Mouse (Mus musculus) ZHBTc4 (cell line): ENCODE measurements around the gene Il17re.

Experiments
- DNase-seq: peaks from one replicate; pipeline ENCODE4 v3.0.0-alpha.2; 2011; ENCODE audit warnings: low read depth, low spot score

The Il17re gene

DNA sequence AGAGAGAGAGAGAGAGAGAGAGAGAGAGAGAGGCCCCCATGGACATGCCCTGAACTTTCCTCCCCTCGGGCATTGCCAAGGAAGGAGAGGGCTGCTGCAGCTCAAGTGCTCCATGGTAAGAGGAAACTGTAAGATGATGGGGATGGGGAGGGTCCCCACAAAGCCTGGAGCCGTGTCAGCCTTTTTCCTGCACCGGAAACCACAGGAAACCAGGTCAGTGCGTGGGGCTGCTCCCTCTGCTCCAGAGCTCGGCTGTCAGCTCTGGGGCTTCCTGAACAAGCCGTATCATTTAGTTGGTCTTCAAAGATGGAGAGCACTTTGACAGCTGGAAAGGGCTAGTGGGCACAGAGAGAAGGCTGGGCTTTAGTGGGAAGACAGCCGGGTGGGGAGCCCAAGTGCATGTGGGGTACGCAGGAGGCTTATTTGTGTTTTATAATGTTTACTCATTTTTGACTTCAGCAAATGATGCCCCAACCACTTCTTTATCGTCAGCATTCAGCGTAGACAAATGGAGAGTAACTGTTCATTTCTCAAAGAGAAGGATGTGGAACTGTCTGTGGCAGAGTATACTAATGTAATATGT is at the start of gene Il17re:
TSS of gene Il17re (plus strand) at position 533 of the 583 bp plus-strand sequence.
- DNase-seq = no peak

DNA sequence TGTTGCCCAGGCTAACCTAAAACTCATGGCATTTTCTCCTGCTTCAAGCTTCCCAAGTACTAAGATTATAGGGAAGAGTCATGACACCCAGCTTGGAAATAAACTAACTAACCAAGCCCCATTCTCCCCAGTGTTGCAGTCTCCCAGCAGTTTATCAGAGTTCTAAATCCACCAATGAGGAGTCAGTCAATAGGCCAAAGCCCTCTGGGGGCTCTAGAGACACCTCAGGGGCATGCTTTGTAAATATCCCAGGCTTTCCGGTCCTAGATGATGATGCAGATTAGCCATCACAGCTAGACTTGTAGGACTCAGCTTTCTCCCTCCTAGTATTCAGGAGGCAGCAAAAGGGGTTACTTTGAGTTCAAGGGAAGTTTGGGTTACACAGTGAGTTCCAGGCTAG is 48.3 kb upstream of the Il17re start:
- DNase-seq = no peak

DNA sequence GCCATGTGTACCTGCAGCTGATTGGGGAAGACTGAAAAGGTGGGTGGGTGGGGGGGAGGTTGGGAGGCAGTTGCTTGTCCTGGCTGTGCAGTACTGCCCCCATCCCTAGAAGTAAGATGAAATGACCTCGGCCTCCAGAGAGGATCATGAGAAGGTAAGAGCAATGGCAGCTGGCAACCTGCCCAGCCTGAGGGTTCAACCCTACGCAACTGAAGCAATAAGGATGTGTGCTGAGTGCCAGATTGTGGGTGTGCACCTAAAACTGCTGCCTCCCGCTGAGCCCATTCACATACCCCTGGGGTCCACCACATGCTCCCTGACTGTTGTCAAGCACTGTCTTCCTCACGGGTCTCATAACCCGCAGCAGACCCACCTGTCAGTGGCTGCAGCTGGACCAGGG is 41.9 kb upstream of the Il17re start:
- no peak for DNase-seq

DNA sequence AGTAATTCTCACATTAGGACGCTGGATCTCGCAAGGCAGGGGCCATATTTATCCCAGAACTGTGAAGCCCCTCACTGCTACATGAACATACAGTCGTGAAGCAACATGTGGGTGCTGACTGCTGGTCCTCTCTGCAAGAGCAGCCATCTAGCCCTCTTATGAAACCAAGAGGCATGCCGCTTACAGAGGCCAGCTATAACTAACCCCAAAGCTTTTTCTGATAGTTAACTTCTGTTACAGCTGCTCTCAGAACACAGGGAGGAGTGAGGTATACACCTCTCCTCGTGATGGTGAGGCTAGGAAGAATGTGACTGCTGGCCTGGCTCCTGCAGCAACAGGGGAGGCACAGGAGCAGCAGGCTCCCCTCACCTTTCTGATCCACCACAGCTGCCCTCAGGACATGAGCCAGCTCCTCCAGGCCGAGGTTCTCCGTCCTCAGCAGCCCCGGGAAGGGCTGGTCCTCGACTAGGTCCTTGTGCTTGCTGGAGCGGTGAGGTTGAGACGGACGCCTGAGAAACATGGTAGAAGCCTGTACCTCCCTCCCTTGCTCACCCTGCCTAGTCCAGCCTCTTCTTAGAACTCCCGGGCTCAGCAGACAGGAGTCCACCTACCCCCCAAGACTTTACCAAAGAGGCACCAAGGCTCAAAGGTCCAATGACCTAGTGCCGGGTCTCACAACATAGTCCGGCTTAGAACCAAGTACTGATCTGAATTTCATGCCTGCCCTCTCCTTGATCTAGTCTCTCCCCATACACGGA is 39.7 kb upstream of the Il17re start:
- DNase-seq = no peak

DNA sequence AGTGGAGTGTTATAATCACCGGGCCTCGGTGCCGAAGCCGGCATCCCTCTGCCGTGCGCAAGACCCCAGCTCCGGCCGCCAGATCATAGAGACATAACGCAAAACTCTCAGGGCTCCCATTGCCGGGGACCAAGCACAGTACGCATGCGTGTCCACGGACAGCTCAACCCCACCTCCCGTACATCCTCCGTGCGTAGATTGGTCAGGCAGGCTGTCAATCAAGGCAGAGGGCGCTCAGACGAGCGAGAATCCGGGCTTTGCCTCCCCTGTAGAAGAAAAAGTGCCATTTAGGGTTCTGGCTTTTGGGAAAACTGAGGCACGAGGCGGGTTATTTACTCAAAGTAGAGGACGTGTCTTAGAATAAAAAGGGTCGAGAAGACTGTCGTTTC is 39.1 kb upstream of the Il17re start, which contains the start of gene Rpusd3:
TSS of gene Rpusd3 (minus strand) at position 142 of the 389 bp plus-strand sequence.
- DNase-seq = peak; percentile 98

DNA sequence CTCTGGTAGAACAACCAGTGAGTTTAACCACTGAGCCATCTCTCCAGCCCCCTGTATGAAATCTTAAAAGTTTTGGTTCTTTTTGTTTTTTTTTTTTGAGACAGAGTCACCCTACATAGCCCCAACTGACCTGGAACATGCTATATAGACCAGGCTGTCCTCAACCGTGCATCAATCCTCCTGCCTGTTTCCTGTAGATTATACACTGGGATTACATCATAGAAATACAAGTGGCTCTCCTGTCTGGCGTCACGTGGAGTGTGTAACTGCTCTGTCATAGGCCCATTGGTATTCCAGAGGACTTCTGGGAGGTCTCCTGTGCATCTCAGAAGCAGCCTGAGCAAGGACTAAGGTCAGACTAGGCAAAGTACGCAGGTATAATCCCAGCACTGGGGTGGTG is 35.3 kb upstream of the Il17re start:
- no peak for DNase-seq

DNA sequence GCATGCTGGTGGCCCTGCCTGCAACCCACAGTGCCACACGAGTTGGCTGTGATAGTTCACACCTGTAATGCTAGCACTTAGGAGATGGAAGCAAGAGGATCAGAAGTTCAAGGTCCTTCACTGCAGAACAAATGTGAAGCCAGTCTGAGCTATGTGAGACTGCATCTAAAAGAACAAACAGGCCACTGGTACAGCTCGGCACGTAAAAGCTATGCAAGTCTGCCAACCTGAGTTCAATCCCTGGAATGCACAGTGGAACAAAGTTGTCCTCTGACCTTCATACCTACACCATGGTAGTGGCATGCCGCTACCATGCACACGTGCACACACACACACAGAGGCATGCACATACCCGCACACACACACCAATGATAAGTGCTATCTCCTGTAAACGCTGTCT is 34.1 kb upstream of the Il17re start:
- no peak for DNase-seq

DNA sequence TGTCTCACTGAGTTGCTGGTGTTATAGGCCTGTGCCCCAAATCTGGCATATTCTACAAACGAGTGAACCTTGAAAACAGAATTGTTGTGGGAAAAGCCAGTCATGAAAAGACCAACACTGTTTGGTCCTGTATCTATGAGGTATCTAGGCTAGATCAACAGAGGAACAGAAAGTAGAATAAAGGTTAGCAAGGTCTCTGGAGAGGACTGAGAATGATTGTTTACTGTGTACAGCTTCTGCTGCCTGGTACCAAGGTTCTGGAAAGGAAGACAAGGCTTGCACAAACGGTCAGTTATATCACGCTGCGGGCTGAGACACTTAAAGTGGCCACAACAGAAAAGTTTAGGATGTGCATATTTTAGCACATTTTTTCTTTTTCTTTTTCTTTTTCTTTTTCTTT is 31.6 kb upstream of the Il17re start:
- DNase-seq = no peak

DNA sequence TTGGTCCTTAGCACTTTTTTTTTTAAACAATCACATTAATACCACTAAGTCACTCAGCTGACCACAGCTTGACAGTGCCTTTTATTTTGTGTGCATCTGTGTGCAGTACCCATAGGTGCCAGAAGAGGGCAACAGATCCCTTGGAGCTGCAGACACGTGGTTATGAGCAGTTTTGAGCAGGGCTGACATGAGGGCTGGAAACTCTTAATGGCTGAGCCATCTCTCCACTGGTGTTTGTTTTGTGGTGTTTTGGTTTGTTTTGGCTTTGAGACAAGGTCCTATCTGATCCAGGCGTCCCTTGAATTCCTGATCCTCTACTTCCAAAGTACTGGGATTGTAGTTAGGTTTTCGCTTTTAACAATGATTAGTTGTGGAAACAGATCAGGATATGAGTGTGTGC is 30.9 kb upstream of the Il17re start:
- peak; percentile 90 for DNase-seq

DNA sequence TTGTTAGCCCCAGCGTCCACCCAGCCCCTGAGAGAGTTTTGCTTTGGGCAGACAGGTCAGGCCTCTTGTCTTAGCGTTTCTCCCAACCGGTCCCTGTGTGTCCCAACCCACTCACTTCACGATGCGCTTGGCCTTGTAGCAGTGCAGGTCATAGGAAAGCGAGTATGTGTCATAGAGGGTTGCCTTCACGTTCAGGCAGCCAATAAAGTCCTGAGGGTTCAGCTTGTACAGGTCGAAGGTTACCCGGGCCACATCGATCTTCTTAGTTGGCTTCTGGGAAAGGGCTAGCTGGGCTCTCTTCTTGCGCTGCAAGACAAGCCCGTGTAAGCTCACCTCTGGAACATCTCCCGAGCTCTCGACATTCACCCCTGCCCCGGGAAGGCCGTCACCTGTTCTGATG is 30.3 kb upstream of the Il17re start:
- DNase-seq = no peak

DNA sequence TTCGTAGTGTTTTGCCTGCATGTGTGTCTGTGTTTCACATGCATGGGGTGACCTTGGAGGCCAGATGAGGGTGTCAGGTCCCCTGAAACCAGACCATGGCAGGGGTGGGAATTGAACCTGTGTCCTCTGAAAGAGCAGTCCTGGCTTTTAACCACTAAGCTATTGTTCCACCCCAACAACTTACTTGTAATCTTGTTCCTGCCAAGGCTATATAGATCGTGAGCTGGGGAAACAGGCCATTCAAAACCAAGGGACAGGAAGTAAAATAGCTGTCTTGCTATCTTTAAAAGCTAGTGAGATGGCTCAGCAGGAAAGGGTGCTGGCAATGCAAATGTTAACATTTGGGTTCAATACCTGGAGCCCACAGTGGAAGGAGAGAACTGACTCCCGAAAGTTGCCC is 28.3 kb upstream of the Il17re start:
- DNase-seq = no peak

DNA sequence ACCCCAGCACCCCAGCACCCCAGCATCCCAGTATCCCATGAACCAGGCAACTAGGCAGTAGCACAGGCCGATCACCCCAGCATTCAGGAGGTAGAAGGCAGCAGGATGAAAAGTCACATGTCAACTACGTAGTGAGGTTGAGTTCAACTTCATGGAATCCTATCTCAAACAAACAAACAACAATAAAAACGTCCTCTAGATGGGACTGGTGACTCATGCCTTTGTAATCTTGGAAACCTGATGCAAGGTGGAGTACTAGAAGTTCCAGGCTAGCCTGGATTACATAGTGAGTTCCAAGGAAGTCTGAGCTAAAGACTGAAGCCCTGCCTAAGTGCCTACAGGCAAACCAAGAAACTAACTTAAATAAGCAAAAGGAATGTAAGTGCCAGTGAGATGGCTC is 27.4 kb upstream of the Il17re start:
- DNase-seq = no peak

DNA sequence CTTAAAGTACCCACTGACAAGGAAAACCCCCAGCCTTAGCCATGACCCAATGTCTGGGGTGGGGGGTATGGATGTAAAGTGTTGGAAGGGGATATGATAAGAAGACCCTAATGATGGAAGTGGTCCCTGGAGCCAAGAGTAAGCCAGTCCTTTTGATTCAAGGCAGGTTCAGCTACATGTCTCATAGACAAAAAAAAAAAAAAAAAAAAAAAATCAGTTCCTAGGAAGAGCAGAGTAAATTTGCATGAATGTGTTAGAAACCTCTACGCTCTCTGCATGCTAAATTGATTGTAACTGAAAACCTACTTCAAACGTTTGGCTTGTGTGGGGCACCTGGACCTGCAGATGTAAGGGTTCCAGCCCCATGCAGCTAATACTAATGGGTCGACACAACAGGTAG is 26.5 kb upstream of the Il17re start:
- DNase-seq = no peak

DNA sequence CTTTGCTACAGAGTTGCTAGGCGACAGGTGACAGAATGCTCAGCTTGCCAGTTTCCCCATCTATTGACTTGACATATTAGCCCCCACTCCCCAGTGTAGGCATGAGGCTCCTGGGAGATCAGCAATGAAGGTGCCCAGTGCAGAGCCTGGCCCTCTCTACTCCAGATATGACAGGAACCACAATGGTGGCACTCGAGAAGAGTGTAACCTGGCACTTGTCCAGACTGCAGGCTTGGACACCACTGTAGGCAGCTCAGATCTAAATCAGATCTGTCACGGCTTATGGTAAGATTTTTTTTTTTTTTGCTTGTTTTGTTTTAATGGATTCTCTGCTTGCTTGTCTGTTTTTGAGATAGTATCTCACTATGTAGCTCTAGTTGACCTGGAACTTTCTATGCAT is 24.6 kb upstream of the Il17re start:
- DNase-seq = no peak

DNA sequence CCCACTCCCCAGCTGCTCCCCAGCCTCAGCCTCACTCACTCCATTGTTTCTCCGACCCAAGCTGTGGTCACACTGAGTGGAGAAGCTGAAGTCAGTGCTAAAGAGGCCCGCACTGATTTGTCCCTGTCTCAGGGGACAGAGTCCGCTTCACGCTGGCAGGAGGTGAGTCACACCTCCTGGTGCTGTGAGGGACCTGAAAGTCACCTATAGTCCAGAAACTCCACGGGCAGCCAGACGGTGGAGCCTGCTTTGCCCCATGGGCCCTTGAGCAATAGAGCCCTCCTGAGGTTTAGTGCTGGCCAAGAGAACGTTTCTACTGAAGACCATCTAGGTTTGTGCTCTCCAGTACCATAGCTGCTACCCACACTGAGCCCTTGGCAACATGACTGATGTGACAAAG is 23.6 kb upstream of the Il17re start:
- no peak for DNase-seq

DNA sequence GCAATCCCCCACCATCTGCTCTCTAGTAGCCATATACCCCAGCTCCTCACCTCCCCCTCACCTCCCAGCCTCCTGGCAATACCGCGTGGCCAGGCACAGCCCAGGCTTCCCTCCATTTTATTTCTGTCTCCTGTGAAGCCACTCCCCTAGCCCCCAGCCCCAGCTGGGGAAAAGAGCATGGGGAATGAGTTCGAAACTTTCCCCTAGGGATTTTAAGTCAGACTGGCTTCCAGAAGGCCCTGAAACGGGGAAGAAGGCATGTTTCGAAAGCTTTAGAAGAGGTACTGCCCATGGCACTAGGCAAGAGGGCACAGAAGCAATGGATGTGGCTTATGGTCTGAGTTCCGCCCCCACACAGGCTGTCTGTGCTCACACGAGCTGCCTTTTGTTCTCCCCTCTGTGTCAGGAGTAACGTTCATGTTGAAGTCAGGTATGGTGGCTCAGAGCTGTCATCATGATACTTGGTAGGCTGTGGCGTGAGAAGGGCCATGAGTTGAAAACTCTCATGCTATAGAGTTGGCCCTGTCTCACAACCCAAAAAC is 22.5 kb upstream of the Il17re start, which contains the start of gene Cidec:
TSS of gene Cidec (minus strand) at position 97 of the 542 bp plus-strand sequence.
- DNase-seq = no peak

DNA sequence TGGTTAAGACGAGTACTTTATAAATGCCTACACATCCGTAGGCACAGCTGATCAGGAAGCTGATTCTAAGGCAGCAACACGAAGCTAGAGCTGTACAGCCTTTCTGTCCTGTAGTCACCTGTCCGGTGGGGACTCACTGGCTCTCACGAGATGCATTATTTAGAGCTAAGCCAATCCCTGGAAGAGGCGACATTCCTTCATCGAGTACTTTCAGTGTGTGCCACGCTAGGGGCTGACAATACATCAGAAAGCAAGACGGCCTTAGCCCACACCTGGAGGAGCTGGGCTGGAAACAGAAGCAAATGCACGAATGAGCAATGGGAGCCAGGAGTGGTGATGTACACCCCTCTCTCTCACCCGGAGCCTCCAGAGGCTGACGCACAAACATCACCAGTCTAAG is 21.1 kb upstream of the Il17re start:
- no peak for DNase-seq

DNA sequence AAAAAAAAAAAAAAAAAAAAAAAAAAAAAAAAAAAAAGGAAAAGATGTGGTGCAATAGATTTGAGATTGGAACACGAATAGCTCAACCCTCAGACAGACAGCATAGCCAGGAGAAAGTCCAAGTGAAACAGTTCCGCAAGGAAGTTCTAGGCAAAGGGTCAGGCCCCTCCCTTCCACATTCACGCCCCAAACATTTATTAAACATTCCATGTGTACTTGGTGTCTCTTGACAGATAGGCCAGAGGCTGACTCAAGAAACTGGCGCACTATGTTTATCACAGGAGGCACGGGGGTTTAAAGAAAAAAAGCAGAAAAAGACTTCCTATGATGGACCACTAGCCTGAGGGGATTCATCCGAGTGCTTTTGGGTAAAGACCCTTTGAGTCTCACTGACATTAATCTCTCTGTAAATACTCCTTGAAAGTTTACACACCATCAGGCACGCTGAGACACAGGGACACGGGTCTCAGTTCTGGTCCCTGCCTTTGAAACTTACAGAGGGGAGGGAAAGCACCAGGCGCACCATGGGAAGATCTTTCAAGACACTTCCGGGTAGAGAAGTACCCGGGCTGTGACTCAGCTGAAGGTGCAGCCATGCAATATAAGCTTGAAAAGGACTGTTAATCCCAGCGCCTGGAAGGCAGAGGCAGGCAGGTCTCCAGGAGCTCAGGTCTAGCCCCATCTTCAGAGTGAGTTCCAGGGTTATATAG is 19.4 kb upstream of the Il17re start:
- peak; percentile 47 for DNase-seq

DNA sequence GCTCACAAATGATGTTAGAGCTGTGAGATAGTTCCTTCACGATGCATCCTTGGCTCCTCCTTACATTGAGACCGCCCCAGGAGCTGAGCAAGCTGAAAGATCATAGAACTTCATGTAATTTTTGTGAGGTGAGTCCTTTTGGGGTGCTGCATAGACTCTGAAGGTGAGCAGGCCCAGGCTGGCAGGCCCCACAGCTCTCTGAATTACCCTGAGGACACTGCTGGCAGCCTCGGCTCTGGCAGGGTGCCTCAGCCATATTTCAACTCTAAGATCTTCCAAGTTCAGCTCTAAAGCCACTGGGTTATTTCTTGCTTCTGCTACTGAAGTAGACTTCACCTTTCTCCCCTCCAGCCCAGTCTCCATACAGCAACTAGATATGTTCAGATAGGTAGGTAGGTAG is 17.6 kb upstream of the Il17re start:
- DNase-seq = no peak

DNA sequence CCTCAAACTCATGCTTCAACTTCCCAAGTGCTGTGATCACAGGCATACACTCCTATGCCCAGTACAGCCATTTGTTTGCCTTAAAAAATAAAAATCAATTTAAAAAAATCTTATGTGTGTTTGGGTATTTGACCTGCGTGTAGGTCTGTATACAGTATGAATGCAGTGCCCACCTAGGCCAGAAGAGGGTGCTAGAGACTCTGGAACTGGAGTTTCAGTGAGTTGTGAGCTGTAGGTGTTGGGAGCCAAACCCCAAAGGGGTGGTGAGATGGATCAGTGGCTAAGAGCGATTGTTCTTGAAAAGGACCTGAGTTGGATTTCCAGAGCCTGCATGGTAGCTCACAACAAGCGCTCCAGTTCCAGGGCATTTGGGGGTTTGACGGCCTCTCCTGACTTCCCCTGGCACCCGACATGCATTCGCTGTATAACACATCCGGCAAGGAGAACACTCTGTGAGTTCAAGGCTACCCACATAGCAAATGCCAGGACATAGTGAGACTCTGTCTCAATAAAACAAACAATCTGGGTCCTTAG is 17.1 kb upstream of the Il17re start:
- peak; percentile 89 for DNase-seq

DNA sequence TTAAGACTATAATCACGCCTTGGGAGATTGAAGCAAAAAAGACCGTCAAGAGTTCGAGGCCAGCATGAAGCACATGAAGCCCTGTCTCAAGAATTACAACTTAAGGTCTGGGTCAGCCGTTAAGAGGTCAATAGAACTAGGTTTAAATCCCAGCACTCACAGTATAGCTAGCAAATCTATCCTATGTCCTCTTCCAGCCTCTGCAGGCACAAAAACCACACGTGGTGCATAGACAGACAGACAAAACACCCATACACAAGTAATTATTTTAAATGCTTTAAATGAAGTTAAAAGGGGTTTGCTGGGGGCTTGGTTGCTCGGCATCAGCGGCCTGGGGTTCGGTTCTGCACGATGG is 16.2 kb upstream of the Il17re start:
- no peak for DNase-seq

DNA sequence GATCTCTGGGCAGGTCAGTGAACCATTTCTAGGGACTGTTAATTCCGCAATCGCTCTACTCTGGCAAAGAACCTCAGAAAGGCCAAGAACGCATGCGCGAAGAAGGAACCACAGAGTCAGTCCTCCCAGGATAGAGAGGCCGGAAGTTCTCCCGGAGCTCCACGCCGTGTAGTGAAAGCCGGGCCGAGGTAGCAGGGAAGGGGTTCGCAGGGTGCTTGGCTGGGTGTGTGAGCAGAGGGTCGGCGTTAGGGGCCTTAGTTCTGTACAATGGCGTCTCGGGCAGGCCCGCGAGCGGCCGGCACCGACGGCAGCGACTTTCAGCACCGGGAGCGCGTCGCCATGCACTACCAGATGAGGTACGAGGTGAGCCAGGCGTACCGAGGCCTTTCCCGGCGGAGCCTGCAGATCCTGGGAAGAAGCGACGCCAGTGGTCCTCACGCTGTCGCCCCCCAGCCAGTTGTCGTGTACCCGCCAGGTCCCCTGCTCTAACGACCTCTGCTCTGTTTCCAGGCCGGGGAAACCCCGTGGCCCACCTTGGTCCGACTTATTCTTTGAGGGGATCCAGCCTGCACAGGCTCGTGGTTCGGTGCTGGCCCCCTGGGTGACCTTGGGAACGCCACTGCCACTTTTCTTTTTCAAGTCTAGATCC is 15.7 kb upstream of the Il17re start, which contains the start of gene Jagn1:
TSS of gene Jagn1 (plus strand) at position 128 of the 649 bp plus-strand sequence.
- DNase-seq = peak; percentile 96
